Mouse (Mus musculus) bone marrow, adult 2 months (tissue): ENCODE results near the gene Ucn. TPM values are rescaled to one million over a fixed set of nuclear protein-coding genes. Genes with fewer than 3 reads are reported as not detected.
A peak's percentile ranks its signal among the peaks of the same experiment; 100 is the strongest.

Experiments
- H3K27ac ChIP-seq: fragments of 200-500 bp; 2 replicates; pipeline ENCODE4 v1.5.1; 2012; ENCODE audit warnings: low read depth, mild to moderate bottlenecking, control low read depth, inconsistent platforms, low read length; ENCODE audit not compliant: control insufficient read depth, poor library complexity, insufficient read depth
- H3K4me1 ChIP-seq: fragments of 200-500 bp; 2 replicates; pipeline ENCODE4 v1.6.1; 2011; ENCODE audit warnings: low read length; ENCODE audit not compliant: control insufficient read depth, insufficient read depth
- H3K4me3 ChIP-seq: fragments of 200-500 bp; replicated peaks from 2 replicates; pipeline ENCODE3; 2011; ENCODE audit warnings: mild to moderate bottlenecking, low read depth, low read length, control low read depth; ENCODE audit not compliant: control insufficient read depth
- CTCF ChIP-seq: fragments of 200-500 bp; IDR thresholded peaks from 2 replicates; pipeline ENCODE4 v1.5.1; 2011; ENCODE audit warnings: low read length, control low read depth; ENCODE audit not compliant: control insufficient read depth, insufficient read depth
- POLR2A ChIP-seq: fragments of 200-500 bp; IDR thresholded peaks from 2 replicates; pipeline ENCODE4 v1.6.1; 2011; ENCODE audit warnings: low read depth, mild to moderate bottlenecking, control low read depth, low read length, borderline replicate concordance; ENCODE audit not compliant: control insufficient read depth
- WGBS: fragments of 180-500 bp; shearing (Covaris S2); methylation state at CpG from one replicate; pipeline ENCODE4 v1.1.7; 2018; 5-methylcytosine and 5-hydroxymethylcytosine counted together
- polyA plus RNA-seq: library from polyadenylated mRNA; stranded (reverse); fragments of >200 nt; gene quantifications from 2 replicates; pipeline ENCODE4 v1.2.4, GENCODE M21; 2011; ENCODE audit warnings: low replicate concordance; ENCODE audit not compliant: missing spikeins, insufficient read depth, insufficient read length

The Ucn gene
- polyA plus RNA-seq, 1 experiment = not detected

GRCm38 (mm10) chr5:31095711-31096480, 42.7 kb downstream of the Ucn start:
- H3K4me1 ChIP-seq = no peaks in the 10 kb centered on the region; the same call in 1 of the 2 replicates
- TF ChIP-seq POLR2A (no peak), CTCF (no peak)
- 39% methylated on average over 11 of the region's 11 CpGs for WGBS
- H3K27ac ChIP-seq = no peak overlapping the region
- no peak overlapping the region for H3K4me3 ChIP-seq

DNA sequence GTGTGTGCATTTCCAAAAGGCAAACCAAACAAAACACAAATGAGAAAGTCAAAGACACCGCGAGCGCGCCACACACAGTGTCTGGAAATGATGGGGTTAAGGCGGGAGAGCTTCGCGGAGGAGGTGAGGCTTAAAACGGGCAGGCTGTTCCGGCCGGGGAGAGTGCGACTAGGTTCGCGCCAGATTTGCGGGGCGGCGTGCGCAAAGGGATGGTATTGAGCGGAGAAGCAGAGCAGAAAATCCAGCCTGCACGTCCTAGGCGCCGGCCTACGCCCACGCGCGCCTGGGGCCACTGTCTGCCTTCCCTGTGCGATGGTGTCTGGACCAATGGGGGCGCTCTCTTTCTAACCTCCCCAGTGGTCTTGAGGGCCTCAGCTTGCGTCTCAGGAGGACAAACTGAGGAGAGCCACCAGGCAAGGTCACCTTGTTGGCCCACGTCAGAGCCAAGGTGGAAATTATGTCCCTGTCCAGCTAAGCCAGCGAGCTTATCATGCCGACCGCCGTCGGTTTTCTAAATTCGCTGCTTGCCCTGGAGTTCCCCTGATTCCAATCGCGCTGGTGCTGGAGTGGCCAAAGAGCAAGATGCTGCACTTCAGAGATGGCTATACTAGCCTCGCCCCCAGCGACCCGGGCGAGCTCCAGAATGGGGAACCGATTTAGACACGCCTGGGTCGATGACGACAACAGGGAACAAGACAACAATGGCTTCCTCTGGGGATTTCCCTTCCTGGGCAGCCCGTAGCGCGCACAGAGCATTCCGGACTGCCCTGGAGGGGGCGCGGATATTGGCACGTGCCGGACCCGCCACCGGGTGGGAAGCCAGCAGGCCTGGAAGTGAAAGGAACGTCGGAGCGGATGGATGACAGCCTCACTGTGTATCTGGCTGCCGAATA, 43.6 kb downstream of the Ucn start:
- no peaks in the 10 kb centered on the region; the same call in 1 of the 2 replicates for H3K4me1 ChIP-seq
- 2% methylated on average over 59 of the region's 59 CpGs for WGBS
- TF ChIP-seq POLR2A (no peak), CTCF (no peak)
- peak overlapping the region; percentile 21 for H3K4me3 ChIP-seq
- no peak overlapping the region for H3K27ac ChIP-seq

GRCm38 (mm10) chr5:31094100-31094798, 44.4 kb downstream of the Ucn start:
- Histone ChIP-seq H3K27ac (no peak overlapping the region), H3K4me3 (no peak overlapping the region), H3K4me1 (no peaks in the 10 kb centered on the region; the same call in 1 of the 2 replicates)
- TF ChIP-seq CTCF = no peak
- TF ChIP-seq POLR2A = no peak
- WGBS = 5% methylated on average over 29 of the region's 29 CpGs

GRCm38 (mm10) chr5:31093151-31094041, 45.2 kb downstream of the Ucn start:
- no peak overlapping the region; the same call in 1 of the 2 replicates for H3K27ac ChIP-seq
- 2% methylated on average over 52 of the region's 54 CpGs for WGBS
- no peak overlapping the region for H3K4me3 ChIP-seq
- no peaks in the 10 kb centered on the region; the same call in 1 of the 2 replicates for H3K4me1 ChIP-seq
- TF ChIP-seq POLR2A = no peak

GRCm38 (mm10) chr5:31092231-31092975, 46.2 kb downstream of the Ucn start:
- Histone ChIP-seq H3K27ac (no peak overlapping the region), H3K4me3 (no peak overlapping the region), H3K4me1 (no peaks in the 10 kb centered on the region; the same call in 1 of the 2 replicates)
- TF ChIP-seq POLR2A (no peak), CTCF (no peak)
- 9% methylated on average over 51 of the region's 53 CpGs for WGBS

Other genes starting within 250 kb of the Ucn start
- gene Ost4, start 231.0 kb downstream of the Ucn start, polyA plus RNA-seq = 147 and 148 TPM in 2 replicates
- 9.3 and 17.6 TPM in 2 replicates for gene Emilin1, start 225.4 kb downstream of the Ucn start, polyA plus RNA-seq
- gene Khk, start 217.4 kb downstream of the Ucn start, polyA plus RNA-seq = 42.6 and 45.4 TPM in 2 replicates
- gene Cgref1, start 193.2 kb downstream of the Ucn start, polyA plus RNA-seq = 1.0 TPM in 1 of 2 replicates, not detected in the other
- gene Preb, start 178.5 kb downstream of the Ucn start, polyA plus RNA-seq = 138 and 214 TPM in 2 replicates
- not detected in 2 replicates for gene Tcf23, start 170.2 kb downstream of the Ucn start, polyA plus RNA-seq
- gene Atraid, start 90.5 kb downstream of the Ucn start, polyA plus RNA-seq = 53.2 and 95.6 TPM in 2 replicates
- 1.6 and 3.6 TPM in 2 replicates for gene Slc5a6, start 89.9 kb downstream of the Ucn start, polyA plus RNA-seq
- gene Cad, start 84.0 kb downstream of the Ucn start, polyA plus RNA-seq = 9.7 and 21.8 TPM in 2 replicates
- not detected in 2 replicates for gene Dnajc5g, start 32.5 kb downstream of the Ucn start, polyA plus RNA-seq
- gene Slc30a3, start 30.6 kb downstream of the Ucn start, polyA plus RNA-seq = not detected in 2 replicates
- gene Trim54, start 22.1 kb downstream of the Ucn start, polyA plus RNA-seq = not detected in 2 replicates
- 5.3 and 14.4 TPM in 2 replicates for gene Mpv17, start 15.4 kb upstream of the Ucn start, polyA plus RNA-seq
- 2.0 TPM in 1 of 2 replicates, not detected in the other for gene Gm29609, start 41.1 kb upstream of the Ucn start, polyA plus RNA-seq
- 32.1 and 67.3 TPM in 2 replicates for gene Gtf3c2, start 41.3 kb upstream of the Ucn start, polyA plus RNA-seq
- gene Snx17, start 54.4 kb upstream of the Ucn start, polyA plus RNA-seq = 32.5 and 42.0 TPM in 2 replicates
- gene Eif2b4, start 54.6 kb upstream of the Ucn start, polyA plus RNA-seq = 21.7 and 57.4 TPM in 2 replicates
- 28.8 and 54.0 TPM in 2 replicates for gene Zfp513, start 63.5 kb upstream of the Ucn start, polyA plus RNA-seq
- gene Ppm1g, start 81.9 kb upstream of the Ucn start, polyA plus RNA-seq = 97.5 and 147 TPM in 2 replicates
- 51.1 and 93.7 TPM in 2 replicates for gene Nrbp1, start 102.0 kb upstream of the Ucn start, polyA plus RNA-seq
- gene Gm9970, start 102.4 kb upstream of the Ucn start, polyA plus RNA-seq = not detected in 2 replicates
- 10.6 and 20.0 TPM in 2 replicates for gene Krtcap3, start 112.9 kb upstream of the Ucn start, polyA plus RNA-seq
- gene Ift172, start 152.3 kb upstream of the Ucn start, polyA plus RNA-seq = 12.0 and 41.2 TPM in 2 replicates
- not detected in 2 replicates for gene Fndc4, start 157.3 kb upstream of the Ucn start, polyA plus RNA-seq
- gene Gckr, start 158.6 kb upstream of the Ucn start, polyA plus RNA-seq = 3.7 TPM in 1 of 2 replicates, not detected in the other